Mouse (Mus musculus): Measurements from ENCODE around the gene Hist1h2ah. TPM values are rescaled to one million over a fixed set of nuclear protein-coding genes. Genes with fewer than 3 reads are reported as not detected.

Hist1h2ah gene
- polyA plus RNA-seq, 1 experiment = 1.8 TPM

GRCm38 (mm10) chr13:22036149-22036956, 985 bp upstream of the Hist1h2ah start:
- Histone ChIP-seq H3K27me3 (ENCODE audit: control insufficient read depth, insufficient read depth, low read length) (no peaks in the 10 kb centered on the region), H3K4me3 (ENCODE audit: control insufficient read depth, low read depth, low read length) (peak overlapping the region; percentile 18; the same call in 1 of the 2 replicates), H3K4me1 (ENCODE audit: control insufficient read depth, insufficient read depth, low read length) (peaks cover 4% of the 10 kb centered on the region), H3K36me3 (ENCODE audit: control insufficient read depth, insufficient read depth, low read length) (no peaks in the 10 kb centered on the region), H3K27ac (ENCODE audit: control insufficient read depth, insufficient read depth, low read depth, low read length) (peak overlapping the region; percentile 53; the same call in 1 of the 2 replicates)
- no peak for TF ChIP-seq POLR2A (IDR thresholded peaks at IDR 0.05; ENCODE audit: control insufficient read depth, low read depth, low read length)
- TF ChIP-seq CTCF (IDR thresholded peaks at IDR 0.05; ENCODE audit: control insufficient read depth, insufficient read depth, insufficient replicate concordance, low read depth, low read length) = no peak

GRCm38 (mm10) chr13:22034443-22035266, 713 bp downstream of the Hist1h2ah start:
- Histone ChIP-seq H3K27me3 (ENCODE audit: control insufficient read depth, insufficient read depth, low read length) (no peaks in the 10 kb centered on the region), H3K27ac (ENCODE audit: control insufficient read depth, insufficient read depth, low read depth, low read length) (0 out of 2 replicates have a peak overlapping the region, but pooled peaks have one; percentile 58), H3K36me3 (ENCODE audit: control insufficient read depth, insufficient read depth, low read length) (no peaks in the 10 kb centered on the region), H3K4me3 (ENCODE audit: control insufficient read depth, low read depth, low read length) (peak overlapping the region; percentile 42), H3K4me1 (ENCODE audit: control insufficient read depth, insufficient read depth, low read length) (peaks cover 4% of the 10 kb centered on the region)
- TF ChIP-seq CTCF (IDR thresholded peaks at IDR 0.05; ENCODE audit: control insufficient read depth, insufficient read depth, insufficient replicate concordance, low read depth, low read length) (no peak), POLR2A (IDR thresholded peaks at IDR 0.05; ENCODE audit: control insufficient read depth, low read depth, low read length) (no peak)

- Histone ChIP-seq H3K4me1 (ENCODE audit: control insufficient read depth, insufficient read depth, low read length) (peaks cover 4% of the 10 kb centered on the region), H3K36me3 (ENCODE audit: control insufficient read depth, insufficient read depth, low read length) (no peaks in the 10 kb centered on the region), H3K27me3 (ENCODE audit: control insufficient read depth, insufficient read depth, low read length) (no peaks in the 10 kb centered on the region), H3K27ac (ENCODE audit: control insufficient read depth, insufficient read depth, low read depth, low read length) (no peak overlapping the region), H3K4me3 (ENCODE audit: control insufficient read depth, low read depth, low read length) (no peak overlapping the region)
- TF ChIP-seq POLR2A (IDR thresholded peaks at IDR 0.05; ENCODE audit: control insufficient read depth, low read depth, low read length) (no peak), CTCF (IDR thresholded peaks at IDR 0.05; ENCODE audit: control insufficient read depth, insufficient read depth, insufficient replicate concordance, low read depth, low read length) (no peak)
Measured at GRCm38 (mm10) chr13:22033741-22034442, 1.5 kb downstream of the Hist1h2ah start.

GRCm38 (mm10) chr13:22030493-22030892, 4.9 kb downstream of the Hist1h2ah start:
- TF ChIP-seq POLR2A (IDR thresholded peaks at IDR 0.05; ENCODE audit: control insufficient read depth, low read depth, low read length) (no peak), CTCF (IDR thresholded peaks at IDR 0.05; ENCODE audit: control insufficient read depth, insufficient read depth, insufficient replicate concordance, low read depth, low read length) (no peak)
- no peak overlapping the region for H3K4me3 ChIP-seq (ENCODE audit: control insufficient read depth, low read depth, low read length)
- no peaks in the 10 kb centered on the region for H3K27me3 ChIP-seq (ENCODE audit: control insufficient read depth, insufficient read depth, low read length)
- peaks cover 6% of the 10 kb centered on the region for H3K4me1 ChIP-seq (ENCODE audit: control insufficient read depth, insufficient read depth, low read length)
- no peaks in the 10 kb centered on the region for H3K36me3 ChIP-seq (ENCODE audit: control insufficient read depth, insufficient read depth, low read length)
- no peak overlapping the region for H3K27ac ChIP-seq (ENCODE audit: control insufficient read depth, insufficient read depth, low read depth, low read length)

GRCm38 (mm10) chr13:22029928-22030327, 5.4 kb downstream of the Hist1h2ah start:
- H3K27ac ChIP-seq (ENCODE audit: control insufficient read depth, insufficient read depth, low read depth, low read length) = no peak overlapping the region
- H3K27me3 ChIP-seq (ENCODE audit: control insufficient read depth, insufficient read depth, low read length) = no peaks in the 10 kb centered on the region
- H3K36me3 ChIP-seq (ENCODE audit: control insufficient read depth, insufficient read depth, low read length) = no peaks in the 10 kb centered on the region
- no peak overlapping the region for H3K4me3 ChIP-seq (ENCODE audit: control insufficient read depth, low read depth, low read length)
- peaks cover 6% of the 10 kb centered on the region for H3K4me1 ChIP-seq (ENCODE audit: control insufficient read depth, insufficient read depth, low read length)
- TF ChIP-seq POLR2A (IDR thresholded peaks at IDR 0.05; ENCODE audit: control insufficient read depth, low read depth, low read length) (no peak), CTCF (IDR thresholded peaks at IDR 0.05; ENCODE audit: control insufficient read depth, insufficient read depth, insufficient replicate concordance, low read depth, low read length) (no peak)

- Histone ChIP-seq H3K4me3 (ENCODE audit: control insufficient read depth, low read depth, low read length) (peak overlapping the region; percentile 80), H3K27ac (ENCODE audit: control insufficient read depth, insufficient read depth, low read depth, low read length) (peak overlapping the region; percentile 48), H3K36me3 (ENCODE audit: control insufficient read depth, insufficient read depth, low read length) (no peaks in the 10 kb centered on the region), H3K4me1 (ENCODE audit: control insufficient read depth, insufficient read depth, low read length) (peaks cover 6% of the 10 kb centered on the region), H3K27me3 (ENCODE audit: control insufficient read depth, insufficient read depth, low read length) (no peaks in the 10 kb centered on the region)
- TF ChIP-seq CTCF (IDR thresholded peaks at IDR 0.05; ENCODE audit: control insufficient read depth, insufficient read depth, insufficient replicate concordance, low read depth, low read length) (peak; percentile 96), POLR2A (IDR thresholded peaks at IDR 0.05; ENCODE audit: control insufficient read depth, low read depth, low read length) (no peak)
Measured at GRCm38 (mm10) chr13:22028673-22029460, 6.5 kb downstream of the Hist1h2ah start.

All from testis, adult 2 months (tissue).